Mouse (Mus musculus) stomach, postnatal 0 days (tissue): ENCODE results near the gene Stx1a.

Experiments used
- CTCF ChIP-seq: IDR thresholded peaks from 2 replicates; pipeline ENCODE4 v1.5.1; 2016; ENCODE audit warnings: antibody characterized with exemption, low read depth, mild to moderate bottlenecking, moderate library complexity
- EP300 ChIP-seq: optimal IDR thresholded peaks from 2 replicates; pipeline ENCODE3; 2016; ENCODE audit warnings: antibody characterized with exemption

- TF ChIP-seq CTCF (no peak), EP300 (no peak)
Observed at GRCm38 (mm10) chr5:134983111-134983510, 40.2 kb upstream of the Stx1a start.
